Mouse (Mus musculus): Measurements from ENCODE around the gene Use1.

Use1 gene

DNA sequence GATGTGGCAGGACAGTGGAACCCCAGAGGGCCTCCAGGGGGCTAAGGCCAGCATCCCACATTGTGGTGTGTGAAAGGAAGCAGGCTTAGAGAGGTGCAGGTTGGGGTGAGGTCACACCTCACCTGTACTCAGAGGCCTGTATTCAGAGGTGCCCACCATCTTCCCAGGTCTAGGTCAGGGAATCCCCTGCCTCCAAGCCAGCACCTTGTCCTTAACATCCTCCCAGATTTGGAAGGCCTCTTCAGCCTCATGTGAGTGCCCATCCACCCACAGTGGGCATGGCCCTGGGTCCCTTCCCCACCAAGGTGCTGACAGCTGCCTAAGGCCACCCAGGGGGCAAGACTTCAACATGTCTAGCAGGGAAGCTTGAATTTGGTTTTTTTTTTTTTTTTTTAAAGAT, 34.8 kb downstream of the Use1 start:
- in situ Hi-C loops (cut with MboI; ENCODE audit: low sequenced_read_pairs), result no loop called here

DNA sequence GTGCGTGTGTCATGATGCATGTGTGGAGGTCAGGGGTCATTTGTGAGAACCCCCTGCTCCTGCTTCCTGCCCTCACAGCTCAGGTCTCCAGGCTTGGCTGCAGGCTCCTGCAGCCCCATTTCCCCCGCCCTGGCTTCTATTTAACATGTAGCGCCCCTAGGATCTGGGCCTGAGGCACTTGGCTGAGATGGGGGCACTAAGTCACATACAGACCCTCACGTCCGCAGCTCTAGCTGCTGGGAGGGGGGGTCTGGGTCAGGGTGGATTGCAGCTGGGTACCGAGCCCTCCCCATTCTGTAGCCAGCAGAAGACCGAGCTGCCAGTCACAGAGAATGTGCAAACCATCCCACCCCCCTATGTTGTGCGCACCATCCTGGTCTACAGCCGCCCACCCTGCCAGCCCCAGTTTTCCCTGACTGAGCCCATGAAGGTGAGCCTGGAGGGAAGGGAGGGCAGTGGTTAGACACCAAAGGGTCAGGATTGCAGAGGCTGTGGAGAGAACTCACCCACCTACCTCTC, 35.9 kb downstream of the Use1 start:
- in situ Hi-C loops (cut with MboI; ENCODE audit: low sequenced_read_pairs), result no loop called here

DNA sequence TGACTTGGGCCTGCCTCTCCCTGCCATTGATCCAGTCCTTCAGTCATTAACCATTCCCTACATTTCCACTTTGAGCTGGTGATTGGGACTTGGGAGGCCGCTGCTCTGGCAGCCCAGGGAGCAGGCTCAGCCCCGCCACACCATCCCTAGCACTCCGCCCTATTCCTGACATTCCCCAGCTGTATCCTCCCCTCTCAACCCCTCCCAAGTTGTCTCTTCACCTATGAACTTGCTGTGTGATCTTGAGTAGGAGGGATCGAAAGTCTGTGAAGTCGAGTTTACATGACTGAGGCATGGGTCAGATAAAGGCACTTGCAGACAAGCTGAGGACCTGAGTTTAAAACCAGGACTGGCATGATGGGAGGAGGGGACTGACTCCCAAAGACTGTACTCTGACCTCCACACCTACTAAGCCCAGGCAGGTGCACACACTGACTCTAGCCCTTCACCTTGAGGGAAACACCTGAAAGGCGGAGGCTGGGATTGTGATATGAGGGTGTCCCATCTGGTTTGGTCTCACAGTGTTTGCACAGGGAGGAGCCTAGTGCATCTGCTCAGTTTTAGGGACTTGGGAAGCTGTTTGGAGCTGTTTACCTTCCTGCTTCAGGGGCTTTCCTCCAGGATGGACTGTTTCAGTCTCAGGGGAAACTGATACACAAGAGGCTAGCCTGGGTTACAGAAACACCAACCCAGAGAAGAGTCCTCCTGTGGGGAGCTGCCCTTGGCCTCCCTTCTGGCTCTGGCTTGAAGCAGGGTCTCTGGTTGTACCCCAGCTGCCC, 36.6 kb downstream of the Use1 start:
- in situ Hi-C loops (cut with MboI; ENCODE audit: low sequenced_read_pairs), result no loop called here

DNA sequence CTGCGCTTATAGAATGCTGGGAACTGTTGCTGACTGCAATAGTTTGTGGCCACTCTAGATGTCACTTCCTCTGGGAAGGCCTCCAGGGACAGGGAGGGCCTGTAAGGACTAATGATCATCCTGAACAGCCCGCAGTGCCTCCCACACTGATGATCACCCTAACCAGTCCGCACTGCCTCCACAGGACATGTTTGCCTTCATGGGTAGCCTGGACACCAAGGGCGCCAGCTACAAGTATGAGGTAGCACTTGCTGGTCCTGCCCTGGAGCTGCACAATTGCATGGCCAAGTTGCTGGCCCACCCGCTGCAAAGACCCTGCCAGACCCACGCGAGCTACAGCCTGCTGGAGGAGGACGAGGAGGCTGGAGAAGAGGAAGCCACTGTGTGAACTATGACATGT, 37.4 kb downstream of the Use1 start:
- in situ Hi-C loops (cut with MboI; ENCODE audit: low sequenced_read_pairs), result no loop called here

DNA sequence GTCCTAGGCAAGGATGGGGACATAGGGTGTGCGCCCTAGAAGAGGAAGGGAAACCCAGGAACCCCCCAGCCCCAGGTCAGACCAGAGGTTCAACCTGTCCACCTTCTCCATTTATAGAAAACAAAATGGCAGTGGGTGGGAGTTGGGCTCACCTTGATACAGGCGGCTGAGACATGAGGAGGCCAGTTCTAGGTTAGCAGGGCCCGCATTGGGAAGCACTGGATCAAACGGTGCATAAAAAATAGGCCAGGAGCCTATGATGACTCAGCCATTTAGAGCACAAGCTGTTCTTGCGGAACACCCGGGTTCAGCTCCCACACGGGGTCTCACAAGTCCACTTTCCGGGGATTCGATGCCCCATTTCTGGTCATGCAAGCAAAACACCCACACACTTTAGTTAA, 38.3 kb downstream of the Use1 start:
- in situ Hi-C loops (cut with MboI; ENCODE audit: low sequenced_read_pairs), result no loop called here

DNA sequence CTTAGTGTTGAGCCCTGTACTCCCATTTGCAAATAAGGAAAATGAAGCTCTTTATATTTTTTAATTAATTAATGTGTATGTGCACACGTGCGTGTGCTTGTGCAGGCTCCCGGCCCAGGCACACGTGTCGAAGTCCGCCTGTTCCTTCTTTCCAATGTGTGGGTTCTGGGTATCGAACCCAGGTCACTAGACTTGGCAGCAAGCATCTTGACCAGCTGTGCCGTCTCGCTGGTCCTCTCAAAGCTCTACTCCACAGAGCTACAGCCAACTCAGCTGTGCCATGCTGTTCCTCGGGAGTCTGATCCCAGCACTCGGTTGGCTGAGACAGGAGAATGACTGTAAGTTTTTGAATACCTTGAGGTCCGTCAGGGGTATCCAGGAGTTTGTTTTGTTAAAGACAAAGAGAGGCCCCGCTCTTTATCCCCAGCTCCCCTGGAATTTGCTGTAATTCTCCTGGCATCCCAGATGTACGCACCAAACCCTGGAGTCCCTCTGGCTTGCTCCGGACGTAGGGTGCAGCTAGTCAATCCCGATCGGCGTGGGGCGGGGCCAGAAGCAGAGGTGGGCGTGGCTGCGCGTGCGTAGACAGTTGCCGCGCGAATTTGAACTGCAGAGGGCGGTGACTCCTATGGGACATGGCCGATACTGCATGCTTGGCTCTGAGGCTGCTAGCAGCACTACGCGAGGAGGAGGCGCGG, 38.9 kb downstream of the Use1 start, which contains the start of gene Ankle1:
Ankle1 (plus strand) TSS at position 610 of the 698 bp plus-strand sequence.
- in situ Hi-C loops (cut with MboI; ENCODE audit: low sequenced_read_pairs), result no loop called here

DNA sequence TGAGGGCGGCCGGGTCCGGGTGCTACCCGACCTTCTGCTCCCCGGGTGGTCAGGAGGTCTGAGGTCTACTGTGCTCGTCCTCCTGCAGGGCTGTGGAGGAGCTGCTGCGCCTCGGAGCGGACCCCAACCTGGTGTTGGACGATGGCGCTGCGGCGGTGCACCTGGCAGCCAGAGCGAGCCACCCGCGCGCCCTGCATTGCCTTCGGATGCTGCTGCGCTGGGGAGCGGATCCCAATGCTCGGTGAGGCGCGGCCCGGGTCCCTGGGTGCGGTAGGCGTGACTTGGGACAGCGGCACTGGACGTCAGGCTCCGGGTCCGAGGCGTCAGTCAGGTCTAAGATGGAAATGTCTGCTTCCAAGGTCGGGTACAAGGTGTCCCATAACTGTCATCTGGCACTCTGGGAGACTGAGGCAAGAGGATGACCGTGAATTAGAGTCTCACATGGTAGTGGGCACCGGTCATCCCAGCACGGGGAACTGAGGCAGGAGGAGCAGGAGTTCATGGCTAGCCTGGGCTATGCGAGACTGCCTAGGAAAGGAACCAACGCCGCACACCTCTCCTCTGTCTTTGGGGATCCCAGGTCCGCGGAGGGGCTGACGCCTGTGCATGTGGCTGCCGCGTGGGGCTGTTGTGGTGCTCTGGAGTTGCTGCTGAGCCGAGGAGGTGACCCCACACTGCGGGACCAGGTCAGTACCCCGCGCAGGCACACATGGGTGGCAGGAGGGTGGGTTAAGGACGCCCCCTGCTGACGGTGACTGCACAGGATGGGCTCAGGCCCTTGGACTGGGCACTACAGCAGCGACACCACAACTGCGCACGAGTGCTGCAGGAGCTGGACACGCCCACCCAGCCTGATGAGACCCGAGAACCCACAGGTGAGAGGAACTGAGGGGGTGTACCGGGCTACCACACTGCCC, 39.7 kb downstream of the Use1 start:
- in situ Hi-C loops (cut with MboI; ENCODE audit: low sequenced_read_pairs), result no loop called here

DNA sequence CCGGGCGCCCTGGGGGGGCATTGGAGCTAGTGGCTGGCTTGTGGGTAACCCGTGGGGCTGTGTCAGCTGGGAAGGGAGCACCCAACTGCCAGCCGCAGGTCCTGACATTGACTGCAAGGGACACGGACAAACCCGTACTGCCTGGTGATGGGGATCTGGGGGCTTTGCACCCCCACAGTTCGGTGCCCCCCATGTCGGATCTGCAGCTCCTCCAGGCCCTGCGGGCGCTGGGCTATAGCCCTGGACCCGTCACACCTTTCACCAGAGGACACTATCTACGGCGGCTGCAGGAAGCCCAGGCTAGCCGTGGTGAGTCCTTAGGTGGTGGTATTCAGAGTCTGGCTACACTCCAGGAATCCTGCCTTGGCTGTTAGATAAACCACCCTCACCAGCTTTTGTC, 40.8 kb downstream of the Use1 start:
- in situ Hi-C loops (cut with MboI; ENCODE audit: low sequenced_read_pairs), result no loop called here

DNA sequence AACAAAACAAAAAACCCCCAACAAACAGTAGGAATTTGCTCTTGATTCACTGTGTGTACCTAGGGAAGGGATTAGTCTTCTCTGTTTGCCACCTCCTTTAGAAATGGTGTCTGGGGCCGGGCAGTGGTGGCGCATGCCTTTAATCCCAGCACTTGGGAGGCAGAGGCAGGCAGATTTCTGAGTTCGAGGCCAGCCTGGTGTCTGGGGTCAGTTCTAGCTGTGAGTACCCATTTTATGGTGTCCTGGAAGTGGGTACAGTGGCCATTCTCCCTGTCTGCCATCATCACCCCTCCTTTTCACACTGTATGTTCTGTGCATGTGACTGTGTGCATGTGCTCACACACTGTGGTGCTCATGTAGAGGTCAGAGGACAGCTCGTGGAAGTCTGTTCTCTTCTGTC, 41.6 kb downstream of the Use1 start:
- in situ Hi-C loops (cut with MboI; ENCODE audit: low sequenced_read_pairs), result no loop called here

DNA sequence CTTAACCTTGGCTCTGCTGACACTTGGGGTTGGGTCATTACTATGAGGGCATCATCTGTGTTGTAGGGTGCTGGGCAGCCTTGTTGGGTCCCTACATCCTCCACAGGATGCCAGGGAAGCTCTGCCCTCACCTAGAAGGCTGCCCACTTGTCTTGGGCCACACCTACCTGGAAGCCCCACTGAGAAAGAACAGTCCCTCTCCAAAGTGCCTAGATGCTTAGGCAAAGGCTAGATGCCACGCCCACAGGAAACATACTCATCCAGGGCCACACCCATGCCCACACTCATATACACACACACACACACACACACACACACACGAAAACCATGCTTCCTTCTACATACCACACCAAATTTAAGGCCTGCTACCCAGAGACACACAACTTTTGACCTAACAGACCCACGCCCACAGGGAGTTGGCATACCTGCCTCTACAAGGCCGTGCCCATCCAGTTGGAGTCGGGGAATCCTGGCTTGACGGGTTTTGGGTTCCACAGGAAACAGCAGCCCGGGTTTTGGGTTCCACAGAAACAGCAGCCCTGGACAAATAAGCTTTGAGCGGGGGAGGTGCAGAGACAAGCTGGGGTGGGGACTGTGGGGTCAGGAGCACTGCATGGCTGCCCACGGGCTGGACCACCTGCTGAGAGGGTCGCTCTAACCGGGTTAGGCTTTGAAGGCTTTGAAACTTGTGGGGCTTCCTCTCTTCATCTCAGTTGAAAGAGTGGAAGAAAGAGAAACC, 45.1 kb downstream of the Use1 start:
- in situ Hi-C loops (cut with MboI; ENCODE audit: low sequenced_read_pairs), result no loop called here

Measured in CH12F3 (cell line).